Mouse (Mus musculus) inflammation-experienced regulatory T-cells, adult 6 months (primary cell): Measurements from ENCODE around the gene Syne4. TPM values are rescaled to one million over a fixed set of nuclear protein-coding genes. Genes with fewer than 3 reads are reported as not detected.

Experiments used
- ATAC-seq: one replicate; pipeline ENCODE4 v1.8.0; 2017
- polyA plus RNA-seq, 3 experiments: library from polyadenylated mRNA; unstranded; fragments of 100-300 nt; shearing (Covaris generic); gene quantifications; one replicate each; pipeline ENCODE4 v1.2.1; 2017

Gene Syne4
- polyA plus RNA-seq, 3 experiments from 2014 or later, result 4.3 to 14.7 (median 6.4) TPM

DNA sequence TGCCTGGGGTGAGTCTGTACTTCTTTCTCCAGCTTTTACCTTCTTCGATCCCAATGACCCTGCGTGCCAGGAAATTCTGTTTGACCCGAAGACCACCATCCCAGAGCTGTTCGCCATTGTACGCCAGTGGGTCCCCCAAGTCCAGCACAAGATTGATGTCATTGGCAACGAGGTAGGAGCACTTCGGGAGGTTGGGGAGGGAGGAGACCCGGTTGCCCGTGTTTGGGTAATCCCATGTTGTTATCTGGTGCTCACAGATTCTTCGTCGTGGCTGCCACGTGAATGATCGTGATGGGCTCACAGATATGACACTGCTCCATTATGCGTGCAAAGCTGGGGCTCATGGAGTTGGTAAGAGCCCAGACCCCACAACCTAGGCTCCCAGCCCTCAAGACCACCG is 17.8 kb upstream of the Syne4 start:
- ATAC-seq, result no peak

DNA sequence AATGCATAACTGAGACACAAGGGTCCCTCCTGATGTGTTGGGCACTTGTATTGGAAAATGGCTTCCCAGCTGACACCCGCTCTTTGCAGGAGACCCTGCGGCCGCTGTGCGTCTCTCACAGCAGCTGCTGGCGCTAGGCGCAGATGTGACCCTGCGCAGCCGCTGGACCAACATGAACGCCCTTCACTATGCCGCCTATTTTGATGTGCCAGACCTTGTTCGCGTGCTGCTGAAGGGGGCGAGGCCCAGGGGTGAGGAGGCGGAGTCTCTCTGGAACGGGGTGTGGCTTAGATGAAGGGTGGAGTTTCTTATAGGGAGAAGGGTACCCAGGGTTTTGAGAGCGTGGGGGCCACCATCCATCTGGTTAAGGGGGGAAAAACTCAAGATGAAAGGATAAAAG is 17.3 kb upstream of the Syne4 start:
- no peak for ATAC-seq

DNA sequence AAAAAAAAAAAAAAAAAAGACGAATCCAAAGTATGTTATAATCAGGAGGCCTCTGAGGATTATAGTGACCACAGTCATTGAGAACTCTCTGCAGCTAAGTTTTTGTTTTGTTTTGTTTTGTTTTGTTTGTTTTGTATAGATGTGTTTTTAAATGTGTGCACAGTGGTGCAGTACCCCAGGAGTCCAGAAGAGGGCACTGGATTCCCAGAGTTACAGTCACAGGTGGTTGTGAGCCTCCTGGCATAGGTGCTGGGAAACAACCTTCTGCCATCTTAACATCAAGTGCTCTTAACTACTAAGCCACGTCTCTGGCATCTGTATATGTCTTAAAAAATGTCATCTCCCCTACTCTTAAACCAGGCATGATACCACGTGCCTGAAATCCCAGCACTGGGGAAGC is 13.7 kb upstream of the Syne4 start:
- ATAC-seq, result peak; percentile 38

DNA sequence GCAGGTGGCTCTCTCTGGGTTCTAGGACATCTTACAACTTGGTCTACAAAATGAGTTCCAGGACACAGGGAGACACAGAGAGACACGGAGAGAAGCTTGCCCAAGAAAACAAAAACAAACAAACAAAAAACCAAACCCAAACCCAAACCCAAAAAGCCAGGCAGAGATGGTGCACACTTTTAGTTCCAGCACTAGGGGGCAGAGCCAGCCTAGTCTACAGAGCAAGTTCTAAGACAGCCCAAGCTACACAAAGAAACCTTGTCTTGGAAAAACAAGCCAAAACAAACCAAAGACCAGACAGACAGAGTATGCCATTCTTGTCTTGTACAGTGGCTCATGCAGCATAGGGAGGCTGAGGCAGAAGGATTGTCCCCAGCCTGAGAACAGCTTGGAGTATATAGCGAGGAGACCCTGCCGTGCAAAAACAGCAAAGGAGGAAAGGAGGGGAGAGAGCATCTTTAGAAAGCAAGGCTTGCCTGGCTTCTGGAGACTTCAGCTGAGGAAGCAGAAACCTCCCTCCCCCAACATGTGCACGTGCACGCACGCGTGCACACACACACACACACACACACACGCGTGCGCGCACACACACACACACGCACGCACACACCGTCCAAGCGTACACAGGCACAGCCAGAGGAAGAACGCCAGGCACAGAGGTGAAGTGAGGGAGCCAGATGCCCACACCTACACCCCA is 8.4 kb upstream of the Syne4 start:
- ATAC-seq, result no peak

DNA sequence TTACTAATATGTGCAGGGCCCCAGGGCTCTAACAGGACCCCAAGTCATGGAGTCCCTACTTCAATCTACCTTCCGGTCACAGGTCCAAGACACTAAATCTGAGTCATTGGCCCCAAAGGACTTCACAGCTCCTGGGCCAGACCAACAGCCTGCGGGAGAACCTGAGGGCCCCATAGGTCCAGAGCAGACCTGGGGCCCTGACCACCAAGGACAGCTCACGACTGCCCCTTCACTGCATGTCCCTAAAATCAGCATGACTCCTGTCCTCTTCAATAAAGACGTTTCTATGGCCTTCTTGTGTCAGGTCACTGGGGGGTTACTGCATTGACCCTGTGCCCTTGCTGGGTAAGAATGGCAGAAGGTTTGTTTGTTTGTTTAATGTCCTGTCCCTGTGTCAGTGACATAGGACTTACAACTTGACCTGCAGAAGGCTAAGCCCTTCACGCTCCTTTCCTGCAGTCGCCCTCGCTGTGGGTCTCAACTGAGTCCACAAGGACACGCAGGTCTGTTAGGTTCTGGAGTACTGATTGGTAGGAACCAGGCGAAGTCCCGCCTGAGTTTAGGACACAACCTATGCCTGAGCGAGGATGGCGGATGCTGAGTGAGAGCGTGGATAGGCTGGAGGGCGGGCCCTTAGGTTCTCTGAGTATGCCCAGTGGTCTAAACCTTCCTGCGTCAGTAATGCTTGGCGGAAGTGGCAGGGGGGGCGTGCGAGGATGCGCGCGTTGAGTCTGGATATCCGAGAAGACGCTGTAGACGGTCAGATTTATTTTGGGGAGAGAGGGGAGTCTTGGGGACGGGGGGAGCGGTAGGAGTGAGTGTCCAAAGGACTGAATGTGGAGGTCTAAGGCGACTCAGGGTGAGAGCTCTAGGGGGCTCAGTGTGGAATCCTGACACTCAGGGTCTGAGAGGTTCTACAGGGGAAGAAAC is 6.3 kb upstream of the Syne4 start, which contains the start of gene Alkbh6:
TSS of gene Alkbh6 (plus strand) at position 642 of the 930 bp plus-strand sequence.
- peak; percentile 100 for ATAC-seq

DNA sequence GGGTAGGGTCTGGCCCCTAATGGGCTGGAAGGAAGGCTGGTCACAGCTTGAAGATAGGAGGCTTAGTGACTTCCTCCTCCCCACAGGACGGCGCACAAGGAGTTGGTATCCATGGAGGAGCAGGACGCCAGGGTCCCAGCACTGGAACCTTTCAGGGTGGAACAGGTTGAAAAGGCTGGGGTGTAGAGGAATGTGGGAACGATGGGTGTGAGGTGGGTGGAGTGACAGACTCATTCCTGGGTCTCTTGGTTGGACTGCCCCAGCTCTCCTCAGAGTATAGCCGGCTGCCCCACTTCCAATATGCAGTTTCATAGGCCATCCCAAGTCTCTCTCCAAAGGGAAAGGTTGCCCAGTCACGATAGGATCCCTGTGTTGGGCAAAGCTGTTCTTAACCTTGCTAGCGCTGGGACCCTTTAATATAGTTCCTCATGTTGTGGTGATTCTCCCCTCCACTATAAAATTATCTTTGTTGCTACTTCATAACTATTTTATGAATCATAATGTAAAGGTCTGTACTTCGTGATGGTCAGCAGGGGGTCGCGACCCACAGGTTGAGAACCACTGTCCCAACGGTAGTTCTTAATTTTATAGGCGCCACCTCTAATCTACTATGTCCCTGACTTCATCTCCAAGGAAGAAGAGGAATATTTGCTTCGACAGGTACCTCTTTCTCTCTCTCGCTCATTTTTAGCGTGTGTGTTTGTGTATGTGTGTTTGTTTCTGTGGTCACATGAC is 5.0 kb upstream of the Syne4 start:
- no peak for ATAC-seq

DNA sequence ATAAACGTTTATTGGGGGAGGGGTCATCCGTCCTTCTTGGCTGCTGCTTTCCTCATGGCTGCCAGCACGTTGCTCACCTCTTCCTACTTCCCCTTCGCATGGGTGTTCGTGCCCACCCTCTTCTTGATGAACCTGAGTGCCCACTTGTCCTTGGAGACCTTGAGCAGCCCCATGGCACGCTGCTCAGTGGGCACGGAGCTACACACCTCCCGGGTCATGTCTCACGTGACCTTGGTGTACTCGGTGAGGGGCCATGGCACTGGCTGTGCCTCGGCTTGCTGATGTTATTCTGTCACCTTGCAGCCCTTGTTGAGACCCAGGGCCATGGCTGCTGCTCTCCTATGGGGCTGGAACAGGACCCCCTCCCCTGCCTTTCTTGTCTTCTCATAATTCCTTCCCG is 4.5 kb upstream of the Syne4 start:
- no peak for ATAC-seq

DNA sequence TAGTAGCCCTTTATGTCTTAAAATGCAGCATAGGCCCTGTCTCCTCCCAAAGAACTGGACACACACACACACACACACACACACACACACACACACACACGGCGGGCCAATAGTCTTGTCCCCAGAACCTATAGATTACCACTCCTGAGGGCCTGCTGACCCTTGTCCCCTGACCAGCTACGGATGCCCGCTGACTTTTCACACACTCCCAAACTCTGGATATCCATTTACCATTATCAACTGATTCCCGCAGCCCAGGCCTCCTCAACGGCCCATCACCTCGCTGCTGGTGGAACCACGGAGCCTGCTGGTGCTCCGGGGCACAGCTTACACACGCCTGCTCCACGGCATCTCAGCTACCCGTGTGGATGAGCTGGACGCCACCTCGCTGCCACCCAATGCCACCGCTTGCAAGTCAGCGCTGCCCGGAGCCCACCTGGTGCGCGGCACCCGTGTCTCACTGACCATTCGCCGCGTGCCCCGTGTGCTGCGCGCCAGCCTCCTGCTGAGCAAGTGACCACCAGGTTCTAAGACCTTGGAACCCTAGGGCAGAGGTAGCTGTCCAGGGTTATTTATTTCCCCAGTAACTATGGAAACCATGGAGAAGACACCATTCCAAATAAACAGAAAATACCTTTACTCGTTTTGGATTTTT is 814 bp upstream of the Syne4 start:
- ATAC-seq, result no peak

DNA sequence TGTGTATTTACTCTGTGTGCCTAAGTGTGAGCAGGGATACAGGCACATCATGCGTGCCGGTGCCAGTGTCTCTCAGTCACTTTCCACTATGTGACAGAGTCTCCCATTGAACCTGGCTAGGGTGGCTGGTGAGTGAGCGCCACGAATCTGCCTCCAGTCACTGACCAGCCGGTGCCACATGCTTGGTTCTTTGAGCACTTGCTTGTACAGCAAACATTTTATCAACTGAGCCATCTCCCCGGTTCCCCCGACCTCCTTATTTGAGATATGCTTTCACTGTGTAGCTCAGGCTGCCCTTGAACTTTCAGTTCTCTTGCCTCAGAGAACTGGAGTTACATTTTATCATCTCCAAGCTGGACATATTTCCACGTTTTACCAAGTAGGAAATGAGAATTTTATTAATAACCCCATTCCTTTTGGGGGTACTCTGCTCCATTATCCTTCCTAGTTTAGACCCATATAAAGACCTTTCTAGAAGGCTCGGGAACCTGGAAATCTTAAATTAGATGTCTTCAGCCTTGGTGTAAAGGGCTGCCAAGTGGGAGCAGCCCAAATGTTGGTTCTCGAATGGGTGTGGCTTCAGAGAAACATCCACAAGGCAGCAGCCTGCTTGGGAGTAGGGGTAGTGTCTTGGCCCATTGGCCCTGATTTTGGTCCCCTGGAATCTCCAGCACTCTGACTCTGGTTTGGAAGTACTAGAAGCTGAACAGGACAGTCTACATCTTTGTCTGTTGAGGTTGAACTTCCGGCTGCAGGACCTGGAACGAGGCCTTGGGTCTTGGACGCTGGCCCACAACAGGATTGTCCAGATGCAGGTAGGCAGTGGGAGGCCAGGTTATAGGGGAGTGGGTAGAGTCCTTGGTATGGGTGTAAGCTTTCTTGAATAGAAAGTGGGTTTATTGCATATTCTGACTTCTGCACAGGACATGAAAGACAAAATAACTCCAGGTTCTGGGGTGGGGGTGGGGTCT is 1.2 kb downstream of the Syne4 start:
- ATAC-seq, result no peak

DNA sequence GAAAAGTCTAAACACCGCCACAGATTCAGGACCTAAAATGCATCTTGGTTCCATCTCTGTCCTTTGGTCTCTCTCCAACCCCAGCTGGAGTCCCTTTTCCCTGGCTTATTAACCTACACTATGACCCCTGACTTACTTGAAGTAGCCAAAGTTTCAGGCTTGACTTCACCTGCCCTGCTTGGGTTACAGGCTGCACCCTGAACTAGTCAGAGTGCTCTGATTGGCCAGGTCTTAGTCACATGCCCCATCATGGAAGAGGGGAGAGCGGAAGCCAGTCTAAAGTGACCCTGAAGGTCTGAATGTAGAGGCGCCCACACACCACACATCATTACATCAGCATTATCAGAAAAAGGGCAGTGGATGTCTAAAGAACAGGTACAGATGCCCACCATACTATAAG is 3.5 kb downstream of the Syne4 start:
- ATAC-seq, result no peak

DNA sequence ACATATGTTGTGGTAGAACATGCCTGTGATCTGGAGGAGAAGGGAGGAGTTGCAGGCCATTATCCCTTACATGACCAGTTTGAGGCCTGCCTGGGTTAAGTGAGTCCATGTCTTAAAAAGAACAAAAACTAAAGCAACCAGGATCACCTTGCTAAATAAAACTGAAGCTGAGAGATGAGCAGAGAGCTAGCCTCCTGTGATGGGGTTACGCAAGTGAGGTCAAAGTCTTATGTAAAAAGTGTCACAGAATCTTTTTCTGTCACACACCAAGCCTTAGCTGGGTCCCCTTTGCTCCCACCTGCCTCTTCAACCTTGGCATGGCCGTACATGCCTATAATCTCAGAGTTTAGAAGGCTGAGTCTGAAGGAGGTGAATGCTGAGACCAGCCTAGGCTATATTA is 6.3 kb downstream of the Syne4 start:
- no peak for ATAC-seq

DNA sequence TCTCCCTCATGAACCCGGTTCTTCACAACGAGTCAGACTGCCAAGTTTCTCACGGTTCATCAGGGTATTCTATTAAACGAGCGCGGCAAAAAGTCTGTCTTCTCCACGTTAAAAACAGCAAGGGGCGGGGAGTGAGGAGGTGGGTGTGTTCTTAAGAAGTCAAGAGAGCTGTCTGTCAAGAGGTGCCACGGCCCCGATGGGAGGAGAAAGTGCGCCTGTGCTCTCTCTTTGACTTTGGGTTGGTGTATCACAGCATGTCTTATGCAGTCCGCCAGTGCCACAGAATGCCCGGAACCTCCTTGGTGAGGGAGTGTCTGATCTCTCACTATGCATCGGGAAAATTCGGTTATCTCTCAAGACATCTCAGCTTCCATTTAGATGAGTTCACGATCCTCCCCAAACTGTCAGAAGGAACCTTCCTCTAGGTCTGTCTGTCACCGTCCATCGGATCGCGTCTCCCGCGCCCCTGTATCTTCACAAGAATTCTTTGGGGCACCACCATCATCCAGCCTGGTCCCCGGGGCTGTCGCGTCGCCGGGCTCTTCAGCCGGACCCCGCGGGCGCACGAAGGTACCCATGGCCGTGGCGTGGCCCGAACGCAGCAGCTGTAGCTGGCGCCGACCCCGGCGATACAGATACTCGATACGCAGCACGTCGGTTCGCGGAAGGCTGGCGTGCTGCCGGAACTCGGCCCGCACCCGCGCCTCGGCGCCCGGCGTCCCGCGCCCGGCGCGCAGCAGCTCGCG is 7.1 kb downstream of the Syne4 start, which contains the start of gene E130208F15Rik:
TSS of gene E130208F15Rik (plus strand) at position 202 of the 746 bp plus-strand sequence.
- peak; percentile 69 for ATAC-seq

DNA sequence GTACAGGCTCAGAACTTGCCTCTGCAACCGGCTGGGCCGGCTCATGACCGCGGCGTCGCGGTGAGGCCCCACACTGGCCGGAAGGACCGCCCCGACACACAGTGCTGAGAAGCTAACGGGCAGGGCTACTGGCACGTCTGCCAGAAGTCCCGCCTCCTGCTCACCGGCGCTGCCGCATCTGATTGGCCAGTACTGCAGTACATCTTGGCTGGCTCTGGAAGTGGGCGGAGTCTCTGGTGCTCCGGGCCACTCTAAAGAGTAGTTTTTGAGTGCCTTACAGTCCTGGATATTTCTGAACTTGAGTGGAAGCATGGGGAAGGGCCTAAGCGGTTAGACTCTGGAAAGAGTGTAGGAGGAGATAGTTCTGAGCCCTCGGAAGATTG is 7.7 kb downstream of the Syne4 start:
- ATAC-seq, result peak; percentile 74

DNA sequence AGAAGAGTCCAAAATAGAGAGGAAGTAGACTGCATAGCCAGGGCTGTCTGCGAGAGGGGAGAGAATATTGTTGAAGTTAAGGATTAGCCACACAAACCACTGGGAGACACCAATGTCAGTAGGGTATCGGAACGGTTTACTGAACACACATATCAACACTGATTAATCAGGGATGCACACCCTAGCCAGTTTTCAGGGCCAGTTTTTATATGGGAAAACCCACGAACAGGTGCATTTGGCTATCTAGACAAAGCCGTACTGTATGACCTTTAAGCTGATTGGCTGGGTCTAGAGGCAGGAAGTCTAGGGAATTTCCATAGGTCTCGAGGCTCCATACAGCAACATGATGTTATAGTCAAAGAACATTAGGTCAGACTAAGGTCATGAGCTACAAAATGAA is 8.3 kb downstream of the Syne4 start:
- peak; percentile 64 for ATAC-seq

DNA sequence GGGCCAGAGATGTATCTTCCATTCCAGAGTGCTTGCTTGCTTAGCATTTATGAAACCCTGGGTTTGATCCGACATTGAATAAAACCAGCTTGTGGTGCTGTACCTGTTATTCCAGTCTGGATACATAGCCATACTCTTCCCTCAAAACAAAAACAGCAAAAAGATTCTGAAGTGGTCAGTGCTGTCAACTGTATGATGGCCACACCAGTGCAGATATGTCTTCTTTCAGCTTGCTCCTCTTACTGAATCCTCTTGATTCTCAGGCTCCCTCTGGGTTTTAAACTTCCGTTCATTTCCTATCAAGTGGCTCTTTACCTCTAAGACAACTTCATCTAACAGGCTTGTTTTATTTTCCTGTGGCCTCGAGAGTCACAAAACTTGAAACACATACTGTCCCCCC is 9.2 kb downstream of the Syne4 start, which contains the start of gene Sdhaf1:
TSS of gene Sdhaf1 (minus strand) at position 101 of the 400 bp plus-strand sequence.
- ATAC-seq, result no peak

DNA sequence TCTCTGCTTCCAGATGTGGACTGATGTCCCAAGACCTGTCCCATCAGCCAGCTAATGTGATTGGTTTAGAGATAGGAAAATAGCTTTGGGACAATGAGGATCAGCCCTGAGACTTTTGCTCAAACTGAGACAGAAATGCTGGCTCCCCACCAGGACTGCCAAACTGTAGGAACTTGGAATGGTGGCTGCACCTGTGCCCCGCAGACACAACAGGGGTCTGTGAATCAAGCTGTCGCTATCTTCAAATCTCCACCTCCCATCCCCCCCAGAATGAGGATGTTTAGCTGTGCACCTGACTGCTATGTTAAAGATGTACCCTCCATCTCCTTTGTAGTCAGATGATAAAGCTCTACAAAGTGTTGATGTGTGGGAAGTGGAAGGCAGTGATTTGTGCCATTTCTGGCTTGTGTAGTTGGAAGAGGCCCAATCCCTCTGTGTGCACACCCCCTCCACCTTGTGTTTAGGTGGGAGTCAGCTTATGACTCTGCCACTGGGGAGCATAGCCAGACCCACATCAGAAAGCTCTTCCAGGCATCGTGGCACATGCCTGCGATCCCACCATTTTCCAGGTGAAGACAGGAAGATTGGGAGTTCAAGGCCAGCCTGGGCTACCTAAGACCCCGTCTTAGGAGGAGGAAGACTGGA is 9.8 kb downstream of the Syne4 start:
- no peak for ATAC-seq

DNA sequence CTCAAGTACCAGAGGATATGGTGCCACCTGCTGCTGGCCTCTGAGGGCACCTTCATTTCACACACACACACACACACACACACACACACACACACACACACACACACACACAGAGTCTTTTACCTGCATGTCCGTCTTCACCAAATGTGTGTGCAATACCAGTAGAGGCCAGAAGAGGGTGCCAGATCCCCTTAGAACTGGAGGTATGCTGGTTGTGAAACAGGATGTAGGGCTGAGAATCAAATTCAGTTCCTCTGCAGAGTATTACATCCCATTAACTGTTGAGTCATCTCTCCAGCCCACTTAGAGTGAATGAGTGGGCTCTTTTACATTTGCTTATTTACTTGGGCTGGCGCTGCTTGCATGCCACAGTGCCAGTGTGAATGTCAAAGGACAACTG is 10.8 kb downstream of the Syne4 start:
- ATAC-seq, result no peak

DNA sequence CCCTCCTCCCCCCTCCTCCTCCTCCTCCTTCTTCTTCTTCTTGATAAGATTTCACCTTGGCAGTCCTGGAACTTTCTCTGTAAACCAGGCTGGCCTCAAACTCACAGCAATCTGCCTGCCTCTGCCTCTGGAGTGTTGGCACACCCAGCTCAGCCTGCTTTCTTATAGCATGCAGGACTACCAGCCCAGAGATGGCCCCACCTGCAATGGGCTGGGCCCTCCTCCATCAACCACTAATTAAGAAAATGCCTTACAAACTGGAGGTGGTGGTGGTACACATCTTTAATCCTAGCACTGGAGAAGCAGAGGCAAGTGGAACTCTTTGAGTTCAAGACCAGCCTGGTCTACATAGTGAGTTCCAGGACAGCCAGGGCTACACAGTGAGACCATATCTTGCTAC is 11.8 kb downstream of the Syne4 start:
- ATAC-seq, result no peak

DNA sequence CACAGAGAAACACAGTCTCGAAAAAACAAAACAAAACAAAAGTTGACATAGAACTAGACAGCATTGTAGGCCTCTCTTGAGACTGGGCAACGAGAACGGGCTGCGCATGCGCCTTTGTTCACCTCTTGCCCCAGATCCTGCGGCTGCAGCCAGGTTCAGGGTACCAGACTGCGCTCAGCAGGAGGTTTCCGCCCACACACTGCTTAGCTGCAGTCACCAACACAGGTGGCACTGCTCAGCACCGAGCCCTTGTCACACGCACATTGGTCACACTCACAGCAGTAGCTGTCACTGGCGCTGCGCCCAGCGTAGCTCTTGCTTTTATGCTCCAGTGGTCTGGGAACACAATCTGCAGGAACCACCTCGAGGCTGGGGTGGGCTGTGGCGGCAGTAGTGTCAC is 12.5 kb downstream of the Syne4 start:
- ATAC-seq, result peak; percentile 26

DNA sequence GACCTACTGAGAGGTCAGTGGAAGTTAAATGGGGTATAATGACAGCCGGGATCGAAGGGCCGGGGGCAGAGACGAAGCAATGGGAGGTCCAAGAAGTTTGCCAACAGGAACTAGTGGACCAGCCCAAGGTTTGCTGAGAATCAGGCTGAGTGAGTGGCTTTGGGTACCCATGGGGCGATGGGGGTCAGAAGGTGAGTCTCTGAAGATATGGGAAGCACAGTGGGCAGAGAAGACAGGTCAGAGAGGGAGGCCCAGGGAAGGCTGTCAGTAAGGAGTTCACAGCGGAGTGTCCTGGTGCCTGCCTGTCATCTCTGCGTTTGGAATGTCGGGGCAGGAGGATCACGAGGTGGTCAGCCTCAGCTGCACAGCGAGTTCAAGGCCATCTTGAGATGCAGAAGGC is 13.8 kb downstream of the Syne4 start:
- no peak for ATAC-seq
